Mouse (Mus musculus): ENCODE results near the gene Gm11595. TPM values are rescaled to one million over a fixed set of nuclear protein-coding genes. Genes with fewer than 3 reads are reported as not detected.

Gene Gm11595
- polyA plus RNA-seq, 1 experiment: not detected

- TF ChIP-seq POLR2A (IDR thresholded peaks at IDR 0.05; ENCODE audit: extremely low read depth, insufficient read depth, low read length): no peak
- TF ChIP-seq CTCF (IDR thresholded peaks at IDR 0.05; ENCODE audit: extremely low read depth, insufficient read depth, low read length): no peak
- no peak overlapping the region for H3K27ac ChIP-seq (ENCODE audit: insufficient read depth, low read length)
- H3K4me1 ChIP-seq (ENCODE audit: control insufficient read depth, insufficient read depth, low read length): no peaks in the 10 kb centered on the region
- no peak overlapping the region for H3K4me3 ChIP-seq (ENCODE audit: insufficient read depth, low read length)
These were observed 28.7 kb downstream of the Gm11595 start for GRCm38 (mm10) chr11:99743985-99744384.

- H3K27ac ChIP-seq (ENCODE audit: insufficient read depth, low read length): no peak within 1 kb of the TSS
- no peaks in the 10 kb centered on the region for H3K4me1 ChIP-seq (ENCODE audit: control insufficient read depth, insufficient read depth, low read length)
- no peak for TF ChIP-seq CTCF (IDR thresholded peaks at IDR 0.05; ENCODE audit: extremely low read depth, insufficient read depth, low read length)
- TF ChIP-seq POLR2A (IDR thresholded peaks at IDR 0.05; ENCODE audit: extremely low read depth, insufficient read depth, low read length): no peak
- no peak within 1 kb of the TSS for H3K4me3 ChIP-seq (ENCODE audit: insufficient read depth, low read length)
These were observed 38.5 kb downstream of the Gm11595 start, which contains the start of gene Gm14180 for GRCm38 (mm10) chr11:99734190-99734589. Gm14180 (minus strand) TSS chr11:99734290.

GRCm38 (mm10) chr11:99724061-99724460, 48.7 kb downstream of the Gm11595 start:
- Histone ChIP-seq H3K4me1 (ENCODE audit: control insufficient read depth, insufficient read depth, low read length) (no peaks in the 10 kb centered on the region), H3K27ac (ENCODE audit: insufficient read depth, low read length) (no peak overlapping the region), H3K4me3 (ENCODE audit: insufficient read depth, low read length) (no peak overlapping the region)
- no peak for TF ChIP-seq CTCF (IDR thresholded peaks at IDR 0.05; ENCODE audit: extremely low read depth, insufficient read depth, low read length)

Other genes with a start within 250 kb of the Gm11595 start
- gene Krt40, start 229.8 kb downstream of the Gm11595 start, polyA plus RNA-seq (2012; rRNA removed): not detected in 2 replicates
- not detected in 2 replicates for gene Krtap3-3, start 222.0 kb downstream of the Gm11595 start, polyA plus RNA-seq (2012; rRNA removed)
- gene Krtap3-2, start 216.1 kb downstream of the Gm11595 start, polyA plus RNA-seq (2012; rRNA removed): not detected in 2 replicates
- gene Gm11939, start 213.4 kb downstream of the Gm11595 start, polyA plus RNA-seq (2012; rRNA removed): not detected in 2 replicates
- not detected in 2 replicates for gene Krtap3-1, start 206.3 kb downstream of the Gm11595 start, polyA plus RNA-seq (2012; rRNA removed)
- gene Krtap1-5, start 191.9 kb downstream of the Gm11595 start, polyA plus RNA-seq (2012; rRNA removed): not detected in 2 replicates
- gene Krtap1-4, start 189.3 kb downstream of the Gm11595 start, polyA plus RNA-seq (2012; rRNA removed): not detected in 2 replicates
- not detected in 2 replicates for gene Krtap1-3, start 181.6 kb downstream of the Gm11595 start, polyA plus RNA-seq (2012; rRNA removed)
- gene Krtap9-3, start 174.8 kb downstream of the Gm11595 start, polyA plus RNA-seq (2012; rRNA removed): not detected in 2 replicates
- gene Gm11938, start 169.6 kb downstream of the Gm11595 start, polyA plus RNA-seq (2012; rRNA removed): not detected in 2 replicates
- not detected in 2 replicates for gene Gm11937, start 162.7 kb downstream of the Gm11595 start, polyA plus RNA-seq (2012; rRNA removed)
- not detected in 2 replicates for gene Krtap2-4, start 158.1 kb downstream of the Gm11595 start, polyA plus RNA-seq (2012; rRNA removed)
- gene Gm11562, start 152.5 kb downstream of the Gm11595 start, polyA plus RNA-seq (2012; rRNA removed): not detected in 2 replicates
- not detected in 2 replicates for gene Krtap4-1, start 144.7 kb downstream of the Gm11595 start, polyA plus RNA-seq (2012; rRNA removed)
- gene Krtap4-2, start 137.8 kb downstream of the Gm11595 start, polyA plus RNA-seq (2012; rRNA removed): not detected in 2 replicates
- gene Krtap4-7, start 128.8 kb downstream of the Gm11595 start, polyA plus RNA-seq (2012; rRNA removed): not detected in 2 replicates
- gene Gm11555, start 122.7 kb downstream of the Gm11595 start, polyA plus RNA-seq (2012; rRNA removed): not detected in 2 replicates
- gene Gm11563, start 114.0 kb downstream of the Gm11595 start, polyA plus RNA-seq (2012; rRNA removed): not detected in 2 replicates
- gene Krtap4-6, start 107.0 kb downstream of the Gm11595 start, polyA plus RNA-seq (2012; rRNA removed): not detected in 2 replicates
- gene Gm14190, start 82.2 kb downstream of the Gm11595 start, polyA plus RNA-seq (2012; rRNA removed): not detected in 2 replicates
- gene Gm14180, start 38.6 kb downstream of the Gm11595 start, polyA plus RNA-seq (2012; rRNA removed): not detected in 2 replicates
- gene Krtap4-8, start 7.8 kb upstream of the Gm11595 start, polyA plus RNA-seq (2012; rRNA removed): not detected in 2 replicates
- not detected in 2 replicates for gene Krtap4-9, start 12.3 kb upstream of the Gm11595 start, polyA plus RNA-seq (2012; rRNA removed)
- gene Gm11596, start 20.6 kb upstream of the Gm11595 start, polyA plus RNA-seq (2012; rRNA removed): not detected in 2 replicates
- gene Gm11569, start 26.0 kb upstream of the Gm11595 start, polyA plus RNA-seq (2012; rRNA removed): not detected in 2 replicates
- not detected in 2 replicates for gene Gm11554, start 31.5 kb upstream of the Gm11595 start, polyA plus RNA-seq (2012; rRNA removed)
- not detected in 2 replicates for gene Krtap4-13, start 37.0 kb upstream of the Gm11595 start, polyA plus RNA-seq (2012; rRNA removed)
- not detected in 2 replicates for gene Gm11564, start 42.8 kb upstream of the Gm11595 start, polyA plus RNA-seq (2012; rRNA removed)
- gene 2300003K06Rik, start 65.2 kb upstream of the Gm11595 start, polyA plus RNA-seq (2012; rRNA removed): not detected in 2 replicates
- gene Krtap4-16, start 78.7 kb upstream of the Gm11595 start, polyA plus RNA-seq (2012; rRNA removed): not detected in 2 replicates
- gene Gm11568, start 85.0 kb upstream of the Gm11595 start, polyA plus RNA-seq (2012; rRNA removed): not detected in 2 replicates
- gene Gm11559, start 91.6 kb upstream of the Gm11595 start, polyA plus RNA-seq (2012; rRNA removed): not detected in 2 replicates
- gene Krtap9-1, start 100.5 kb upstream of the Gm11595 start, polyA plus RNA-seq (2012; rRNA removed): not detected in 2 replicates
- not detected in 2 replicates for gene Gm11567, start 106.3 kb upstream of the Gm11595 start, polyA plus RNA-seq (2012; rRNA removed)
- gene Krtap31-1, start 135.0 kb upstream of the Gm11595 start, polyA plus RNA-seq (2012; rRNA removed): not detected in 2 replicates
- gene Gm11565, start 141.8 kb upstream of the Gm11595 start, polyA plus RNA-seq (2012; rRNA removed): not detected in 2 replicates
- not detected in 2 replicates for gene Krtap31-2, start 163.4 kb upstream of the Gm11595 start, polyA plus RNA-seq (2012; rRNA removed)
- gene Krtap9-5, start 175.6 kb upstream of the Gm11595 start, polyA plus RNA-seq (2012; rRNA removed): not detected in 2 replicates
- gene Krtap29-1, start 206.1 kb upstream of the Gm11595 start, polyA plus RNA-seq (2012; rRNA removed): not detected in 2 replicates
- gene Krtap16-1, start 213.7 kb upstream of the Gm11595 start, polyA plus RNA-seq (2012; rRNA removed): not detected in 2 replicates
- gene Krtap17-1, start 221.1 kb upstream of the Gm11595 start, polyA plus RNA-seq (2012; rRNA removed): not detected in 2 replicates
- 0.06 TPM in 1 of 2 replicates, not detected in the other for gene Krt33a, start 243.3 kb upstream of the Gm11595 start, polyA plus RNA-seq (2012; rRNA removed)

Data from cortical plate, adult 2 months (tissue).